Mouse (Mus musculus) brain, adult 2 months (tissue): Measurements from ENCODE around the gene Gm14459.
"Not testable (repeated sequence)": the region's sequence is repeated elsewhere in the genome, so short reads cannot be mapped to it uniquely, and the experiment has no call there.

ENCODE experiments used
- DNase-seq: peaks from one replicate; pipeline ENCODE4 v3.0.0; 2011; ENCODE audit warnings: low read depth, low spot score

Gene Gm14459

GRCm38 (mm10) chrX:8524854-8525253 is at the start of gene Gm14459:
Gm14459 (minus strand) TSS chrX:8524954.
- no peak for DNase-seq

GRCm38 (mm10) chrX:8548155-8548554 is 23.4 kb upstream of the Gm14459 start, which contains the start of gene Ssxb6:
Ssxb6 (minus strand) TSS chrX:8548255.
- DNase-seq, result not testable (repeated sequence)
